Mouse (Mus musculus): ENCODE measurements around the gene Fxyd1.

GRCm38 (mm10) chr7:31031731-31032130 lies 25.3 kb downstream of the Fxyd1 start:
- TF ChIP-seq POLR2A (IDR thresholded peaks at IDR 0.05; ENCODE audit: low read depth, low read length) (no peak), CTCF (conservative IDR thresholded peaks at IDR 0.05; ENCODE audit: insufficient read depth, insufficient read length, low read depth, low read length) (no peak)
